Mouse (Mus musculus): ENCODE data around the gene Gm20869. TPM values are rescaled to one million over a fixed set of nuclear protein-coding genes. Genes with fewer than 3 reads are reported as not detected.
"Not testable (repeated sequence)": the region's sequence is repeated elsewhere in the genome, so short reads cannot be mapped to it uniquely, and the experiment has no call there.

The Gm20869 gene
- polyA plus RNA-seq (2012; ENCODE audit: insufficient read depth, insufficient read length, missing spikeins): not detected in 2 replicates

GRCm38 (mm10) chrY:71469149-71469548, at the start of gene Gm20869:
Gm20869 (plus strand) TSS chrY:71469449.
- H3K4me3 ChIP-seq (ENCODE audit: insufficient read depth, low read depth, low read length); H3K27ac ChIP-seq (replicated peaks; ENCODE audit: low read depth, low read length); H3K4me1 ChIP-seq (ENCODE audit: control insufficient read depth, insufficient read depth, insufficient read length, low read length): not testable (repeated sequence)

Other genes starting within 250 kb of the Gm20869 start
- not detected in 2 replicates for gene Gm20870, start 222.6 kb downstream of the Gm20869 start, polyA plus RNA-seq (2012; ENCODE audit: insufficient read depth, insufficient read length, missing spikeins)

Measured in brown adipose tissue, adult 24 weeks (tissue).